In genomic region chr9:102689940-102690642, GRCm38 (mm10) we compare ENCODE assay signal across 8 mouse cellular contexts. TPM values are rescaled to one million over a fixed set of nuclear protein-coding genes. Genes with fewer than 3 reads are reported as not detected.
DNase-seq lines count a peak whose midpoint lies in the region; ATAC-seq lines count a peak whose summit lies in the region.

No protein-coding gene starts in this region.

- H3K9me3 ChIP-seq in kidney, embryonic 16.5 days (ENCODE audit: low read length), result no peaks in the 10 kb centered on the region

- WGBS in kidney, embryonic 16.5 days, result 0% methylated on average over 43 of the region's 44 CpGs

- peak overlapping the region; percentile 100 for H3K4me2 ChIP-seq in kidney, embryonic 16.5 days (replicated peaks; ENCODE audit: low read depth, low read length)

- ATAC-seq in kidney, embryonic 16.5 days (ENCODE audit: low FRiP score, low TSS enrichment), result peak; percentile 62
- ATAC-seq in monocyte, adult 5-6 weeks (replicated peaks; ENCODE audit: insufficient number of reproducible peaks, low FRiP score, low TSS enrichment, poor library complexity, severe bottlenecking), result no peak

- no peak overlapping the region for H3K27ac ChIP-seq in kidney, embryonic 16.5 days (ENCODE audit: low read length)

- H3K9ac ChIP-seq in kidney, embryonic 16.5 days (replicated peaks; ENCODE audit: low read length), result peak overlapping the region; percentile 67

- H3K4me1 ChIP-seq in kidney, embryonic 16.5 days (ENCODE audit: insufficient read depth, low read length), result peaks cover 19% of the 10 kb centered on the region

- DNase-seq in heart, adult 11 months, result peak; percentile 92
- no peak for DNase-seq in heart, postnatal 25 days (ENCODE audit: low spot score)
- DNase-seq in cerebellum, postnatal 36 days, result peak; percentile 80 to 81
- peak; percentile 64 for DNase-seq in gastrocnemius, postnatal 14 days
- DNase-seq in liver, result peak; percentile 10
- DNase-seq in neural tube, embryonic 10.5 days (ENCODE audit: extremely low spot score, low spot score), result peak; percentile 77

- H3K27me3 ChIP-seq in kidney, embryonic 16.5 days (ENCODE audit: insufficient read depth, low read length), result peaks cover 5% of the 10 kb centered on the region; the same call in 1 of the 2 replicates

- H3K36me3 ChIP-seq in kidney, embryonic 16.5 days (ENCODE audit: insufficient read depth, low read length), result no peaks in the 10 kb centered on the region

- peak overlapping the region; percentile 62 for H3K4me3 ChIP-seq in kidney, embryonic 16.5 days (ENCODE audit: low read length)

- intact Hi-C loops in heart, postnatal 25 days (cut with DNase I), result no loop called here
- intact Hi-C loops in gastrocnemius, postnatal 14 days (cut with DNase I; ENCODE audit: low total_unique reads), result no loop called here

RNA-seq across cellular contexts. Expression of gene Amotl2, which starts 26.4 kb away (rescaled TPM):
- 10 to 100 TPM; 56.4 to 59.5 TPM for total RNA-seq in heart, postnatal 25 days (2021)
- total RNA-seq in gastrocnemius, postnatal 14 days (2021), result 10 to 100 TPM; 19.4 to 25.0 TPM
- polyA plus RNA-seq in kidney, embryonic 16.5 days (2015; fragmentation: Nextera tagmentation; extraction: Ambion mirVana), result 40.9 and 41.5 TPM in 2 replicates
- 1.9 TPM in 1 of 3 replicates, not detected in the others for total RNA-seq in monocyte, adult 5-6 weeks (2017)
